Mouse (Mus musculus) megakaryocyte-erythroid progenitor cell, adult 5-6 weeks (primary cell): ENCODE results near the gene Plpp7. TPM values are rescaled to one million over a fixed set of nuclear protein-coding genes. Genes with fewer than 3 reads are reported as not detected.

Experiments
- ATAC-seq: replicated peaks from 2 replicates; pipeline ENCODE4 v1.8.0; 2016; ENCODE audit warnings: mild to moderate bottlenecking, inconsistent platforms; ENCODE audit not compliant: severe bottlenecking, poor library complexity, low FRiP score, low TSS enrichment
- total RNA-seq, 2 experiments: library from RNA; stranded (forward) in 1 of 2; stranded (reverse) in 1 of 2; fragments of 200-1000, 215-1000 nt in 1 of 2; fragments of >200 nt in 1 of 2; fragmentation: Nextera tagmentation in 1 of 2; gene quantifications; 2 replicates each; pipeline ENCODE4 v1.2.3; 2014 to 2017

Gene Plpp7
- total RNA-seq, 2 experiments from 2014 or later = 1.4 TPM; not detected in 1

DNA sequence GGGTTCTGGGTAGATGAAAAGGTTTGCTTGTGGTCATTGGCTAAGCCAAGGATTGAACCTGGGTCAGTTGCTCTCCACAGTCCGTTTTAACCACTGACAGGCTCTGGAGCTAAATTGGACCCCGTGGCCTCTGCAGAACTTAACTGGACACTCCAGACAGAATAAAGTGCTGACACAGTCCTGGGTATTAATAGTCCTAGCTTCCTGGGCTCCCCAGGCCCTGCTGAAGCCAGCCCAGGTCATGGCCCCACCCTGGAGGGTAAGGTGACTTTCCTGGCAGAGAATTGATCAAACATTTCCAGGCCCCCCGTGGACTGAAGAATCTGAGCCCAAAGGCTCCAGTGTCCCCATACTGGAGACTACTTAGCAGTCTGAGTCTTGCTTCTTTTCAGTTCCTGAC, 3.4 kb upstream of the Plpp7 start:
- ATAC-seq = no peak

GRCm38 (mm10) chr2:32094001-32094707, 1.2 kb upstream of the Plpp7 start:
- ATAC-seq = no peak

DNA sequence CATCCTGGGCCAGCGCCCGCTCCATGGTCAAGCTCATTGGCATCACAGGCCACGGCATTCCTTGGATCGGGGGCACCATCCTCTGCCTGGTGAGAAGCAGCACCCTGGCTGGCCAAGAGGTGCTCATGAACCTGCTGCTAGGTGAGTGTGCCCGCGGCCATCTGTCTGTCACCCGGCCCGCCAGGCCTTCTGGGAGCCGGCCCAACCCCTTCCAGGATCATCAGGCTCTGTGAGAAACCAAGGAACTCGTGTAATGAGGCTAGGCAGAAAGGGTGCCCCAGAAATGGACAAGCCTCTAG, 743 bp downstream of the Plpp7 start:
- ATAC-seq = no peak

GRCm38 (mm10) chr2:32102944-32103343, 7.6 kb downstream of the Plpp7 start:
- ATAC-seq = no peak

GRCm38 (mm10) chr2:32103557-32103956, 8.2 kb downstream of the Plpp7 start:
- ATAC-seq = no peak

GRCm38 (mm10) chr2:32104122-32104521, 8.8 kb downstream of the Plpp7 start:
- no peak for ATAC-seq

- ATAC-seq = no peak
Observed at GRCm38 (mm10) chr2:32105117-32105913, 10.0 kb downstream of the Plpp7 start.

DNA sequence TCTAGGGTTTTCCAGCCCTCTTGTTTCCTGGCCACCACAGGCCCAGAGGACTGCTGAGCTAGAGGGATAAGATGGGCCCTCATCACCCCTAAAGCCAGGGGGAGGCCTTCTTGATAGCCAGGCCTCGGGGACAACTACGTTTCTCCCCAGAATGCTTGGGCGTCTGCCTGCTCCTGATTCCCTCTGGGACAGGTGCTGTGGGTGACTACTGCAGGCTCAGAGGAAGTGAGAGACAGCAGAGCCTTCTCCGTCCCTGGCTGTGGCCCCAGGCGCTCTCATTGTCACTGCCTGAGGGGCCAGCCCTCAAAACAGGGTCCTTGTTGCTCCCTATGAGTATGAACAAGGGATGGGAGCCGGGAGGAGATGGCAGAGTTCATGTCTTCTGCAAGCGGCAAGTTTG, 10.6 kb downstream of the Plpp7 start:
- no peak for ATAC-seq

- ATAC-seq = no peak
Observed at GRCm38 (mm10) chr2:32111268-32111667, 15.9 kb downstream of the Plpp7 start.

DNA sequence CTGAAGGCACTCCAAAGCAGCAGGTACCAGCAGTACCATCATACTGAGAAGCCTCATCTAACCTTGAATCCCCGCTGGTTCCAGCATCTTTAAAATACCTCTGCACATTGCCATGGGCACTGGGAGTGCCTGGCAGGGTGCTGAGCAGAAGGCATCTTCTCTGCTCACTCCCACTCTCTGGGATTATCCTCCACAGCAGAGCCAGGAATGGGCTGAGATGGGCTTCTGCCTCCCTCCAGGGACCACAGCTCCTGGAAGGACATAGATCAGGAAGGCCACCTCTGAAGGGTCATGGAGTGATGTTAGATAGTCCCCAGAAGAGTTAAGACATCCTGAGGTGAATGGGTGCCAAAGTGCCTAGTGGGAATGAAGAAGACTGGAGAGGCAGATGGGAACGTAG, 17.2 kb downstream of the Plpp7 start:
- no peak for ATAC-seq

GRCm38 (mm10) chr2:32115851-32116268, 20.5 kb downstream of the Plpp7 start:
- ATAC-seq = peak; percentile 76

DNA sequence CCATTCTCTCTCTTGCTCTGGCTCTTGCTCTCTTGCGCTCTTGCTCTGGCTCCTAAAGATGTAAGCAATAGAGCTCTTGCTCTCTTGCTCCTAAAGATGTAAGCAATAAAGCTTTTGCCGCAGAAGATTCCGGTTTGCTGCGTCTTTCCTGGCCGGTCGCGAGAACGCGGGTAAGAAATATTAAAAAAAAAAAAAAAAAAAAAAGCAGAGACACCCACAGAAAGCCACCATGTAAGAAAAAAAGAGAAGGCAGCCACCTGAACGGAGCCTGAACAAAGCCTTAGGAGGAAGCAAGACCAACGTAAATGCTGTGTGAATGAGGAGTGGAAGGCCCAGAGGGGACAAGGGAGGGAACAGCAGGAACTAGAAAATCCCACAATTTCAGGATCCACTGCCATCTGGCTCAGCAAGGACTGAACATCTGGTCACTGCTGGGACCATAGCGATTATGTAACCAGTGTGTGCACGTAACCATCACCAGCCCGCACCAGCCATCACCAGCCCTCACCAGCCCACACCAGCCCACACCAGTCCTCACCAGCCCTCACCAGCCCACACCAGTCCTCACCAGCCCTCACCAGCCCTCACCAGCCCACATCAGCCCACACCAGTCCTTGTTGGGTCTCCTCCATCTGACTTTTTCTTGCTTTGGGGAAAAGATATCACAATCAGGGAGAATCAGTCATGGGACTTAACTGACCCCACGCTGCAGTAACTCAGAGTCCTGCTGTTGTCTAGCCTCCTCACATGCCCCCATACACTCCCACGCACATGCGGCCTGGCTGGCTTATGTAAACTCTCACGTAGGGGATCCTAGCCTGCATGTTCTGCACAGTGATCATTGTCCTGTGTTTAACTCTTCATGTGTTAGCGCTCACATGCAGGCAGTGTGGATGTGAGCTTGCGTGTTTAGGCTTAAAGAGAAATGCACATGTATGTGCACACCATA, 24.7 kb downstream of the Plpp7 start:
- peak; percentile 36 for ATAC-seq

DNA sequence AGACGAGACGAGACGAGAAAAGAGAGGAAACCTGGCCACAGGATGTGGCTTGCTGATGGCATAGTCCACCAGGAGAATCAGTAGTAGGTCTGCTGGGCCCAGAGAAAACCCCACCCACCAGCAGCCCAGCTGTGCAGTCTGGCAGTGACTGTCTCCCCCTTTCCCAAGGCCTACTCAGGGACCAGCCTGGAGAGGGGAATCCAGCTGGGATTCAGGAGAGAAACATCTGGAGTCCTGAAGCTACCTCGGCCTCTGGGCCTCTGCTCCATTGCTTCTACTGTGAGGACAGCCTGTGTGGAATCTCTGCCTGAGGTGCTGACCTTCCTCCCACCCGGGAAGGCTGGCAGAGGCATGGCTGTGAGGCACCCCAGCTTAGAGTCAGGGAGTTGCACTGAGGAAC, 25.8 kb downstream of the Plpp7 start:
- ATAC-seq = peak; percentile 53; the same call in 1 of the 2 replicates

- no peak for ATAC-seq
Observed at GRCm38 (mm10) chr2:32121785-32122184, 26.5 kb downstream of the Plpp7 start.

GRCm38 (mm10) chr2:32127653-32128535, 32.6 kb downstream of the Plpp7 start:
- ATAC-seq = peak; percentile 86

- no peak; the same call in none of the 2 replicates for ATAC-seq
Observed at GRCm38 (mm10) chr2:32128536-32128841, 33.2 kb downstream of the Plpp7 start.

DNA sequence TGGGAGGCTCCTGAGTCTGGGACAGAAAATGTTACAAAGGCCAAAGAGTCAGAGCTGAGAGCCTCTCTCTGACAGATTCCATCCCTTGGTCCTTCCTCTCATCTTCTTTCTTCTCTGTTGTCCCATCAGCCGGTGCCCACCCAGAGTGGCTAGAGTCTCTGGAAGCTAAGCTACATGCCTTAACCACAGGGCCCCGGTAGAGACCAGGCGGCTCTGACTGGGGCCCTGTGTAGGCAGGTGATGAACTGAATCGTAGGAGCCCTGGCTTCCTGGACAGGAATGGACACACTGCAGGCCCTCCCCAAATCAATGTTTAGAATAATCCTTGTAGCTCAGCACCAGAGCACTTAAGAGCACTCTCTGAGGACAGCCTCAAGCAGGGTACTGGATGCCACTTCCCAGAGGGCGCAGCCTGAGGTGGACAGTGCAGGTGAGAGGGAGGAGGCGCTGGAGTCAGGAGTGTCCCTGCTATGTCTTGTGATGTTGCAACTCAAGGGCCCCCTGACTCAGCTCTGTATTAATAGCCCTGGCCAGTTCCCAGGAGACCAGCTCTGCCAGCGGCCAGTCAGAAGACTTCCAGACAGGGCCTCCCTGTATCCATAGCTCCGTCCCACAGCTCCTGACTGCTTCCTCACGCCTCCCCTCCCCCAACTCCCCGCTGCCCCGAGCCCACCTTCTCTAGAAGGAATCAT, 34.2 kb downstream of the Plpp7 start:
- no peak for ATAC-seq

DNA sequence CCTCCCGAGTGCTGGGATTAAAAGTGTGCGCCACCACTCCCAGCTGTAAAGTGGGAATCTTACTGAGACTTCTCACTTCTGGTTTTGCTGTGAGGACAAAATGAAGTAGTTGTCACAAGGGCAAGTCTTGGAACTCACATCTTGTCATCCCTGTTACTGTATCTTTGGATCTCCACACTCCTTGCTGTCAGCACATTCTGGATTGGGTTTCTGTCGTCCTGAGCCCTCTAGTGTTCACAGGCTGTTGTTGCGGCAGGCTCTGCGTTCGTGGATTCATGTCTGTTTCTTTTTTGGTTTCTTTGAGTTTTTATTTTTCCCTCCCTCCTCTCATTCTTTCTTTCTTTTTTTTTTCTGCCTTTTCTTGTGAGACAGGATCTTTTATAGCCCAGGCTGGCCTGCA, 35.1 kb downstream of the Plpp7 start:
- 0 out of 2 replicates have a peak, but pooled peaks have one; percentile 19 for ATAC-seq
